Mouse (Mus musculus): ENCODE measurements around the gene Plekhg1. TPM values are rescaled to one million over a fixed set of nuclear protein-coding genes. Genes with fewer than 3 reads are reported as not detected.
A peak's percentile ranks its signal among the peaks of the same experiment; 100 is the strongest.

Plekhg1 gene
- polyA plus RNA-seq, 1 experiment from 2014 or later, result 12.7 TPM

DNA sequence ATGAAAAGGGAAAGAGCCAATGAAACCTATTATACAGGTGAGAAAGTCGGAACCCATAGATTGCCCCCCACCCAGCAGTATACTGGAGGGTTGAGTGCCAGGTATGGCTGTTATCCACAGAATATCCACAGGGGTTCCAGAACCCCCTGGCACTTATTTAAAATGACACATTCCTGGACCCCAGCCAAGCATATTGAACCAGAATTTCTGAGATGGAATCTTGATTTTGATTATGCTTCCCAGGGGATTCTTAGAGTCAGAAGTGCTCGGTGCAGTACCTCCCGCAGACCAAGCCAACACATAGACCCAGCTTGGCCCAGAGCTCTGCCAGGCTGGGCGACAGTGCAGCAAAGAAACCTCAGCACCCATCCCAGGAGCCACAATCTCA lies 236.5 kb downstream of the Plekhg1 start:
- DNase-seq (ENCODE audit: low spot score) (no peak), ATAC-seq (ENCODE audit: insufficient read depth, low FRiP score, low TSS enrichment) (no peak)
- Histone ChIP-seq H3K4me1 (ENCODE audit: control insufficient read depth, insufficient read depth, low read length) (no peaks in the 10 kb centered on the region), H3K9me3 (ENCODE audit: control insufficient read depth, low read length) (no peaks in the 10 kb centered on the region), H3K9ac (ENCODE audit: low read length) (no peak overlapping the region), H3K4me3 (ENCODE audit: low read depth, low read length) (no peak overlapping the region), H3K27ac (ENCODE audit: low read depth, low read length) (no peak overlapping the region), H3K27me3 (ENCODE audit: control insufficient read depth, insufficient read depth, low read length) (no peaks in the 10 kb centered on the region), H3K4me2 (ENCODE audit: low read depth) (no peak overlapping the region), H3K36me3 (ENCODE audit: control insufficient read depth, insufficient read depth, low read length) (peaks cover 3% of the 10 kb centered on the region; the same call in 1 of the 2 replicates)
- WGBS, result 88% methylated on average over 4 of the region's 4 CpGs

DNA sequence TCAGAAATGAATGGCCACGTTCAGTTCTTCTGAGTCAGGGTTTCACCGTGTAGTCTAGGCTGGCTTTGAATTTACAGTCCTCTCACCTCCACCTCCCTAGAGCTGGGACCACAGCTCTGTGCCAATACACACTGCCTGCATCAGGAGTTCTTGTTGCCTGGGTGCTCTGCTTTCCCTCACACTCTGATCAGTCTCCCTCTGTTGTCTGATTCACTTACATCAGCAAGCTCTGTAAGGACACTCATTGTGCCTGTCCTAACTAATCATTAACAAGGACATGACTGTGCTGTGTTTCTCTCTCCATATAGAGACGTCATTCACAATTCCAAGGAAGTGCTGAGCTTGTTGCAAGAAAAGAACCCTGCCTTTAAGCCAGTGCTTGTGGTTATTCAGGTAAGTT lies 238.2 kb downstream of the Plekhg1 start:
- no peak overlapping the region for H3K27ac ChIP-seq (ENCODE audit: low read depth, low read length)
- no peak overlapping the region for H3K9ac ChIP-seq (ENCODE audit: low read length)
- no peak overlapping the region for H3K4me2 ChIP-seq (ENCODE audit: low read depth)
- H3K4me1 ChIP-seq (ENCODE audit: control insufficient read depth, insufficient read depth, low read length), result no peaks in the 10 kb centered on the region
- WGBS, result 70% methylated on average over 3 of the region's 3 CpGs
- ATAC-seq (ENCODE audit: insufficient read depth, low FRiP score, low TSS enrichment), result no peak
- DNase-seq (ENCODE audit: low spot score), result no peak
- H3K36me3 ChIP-seq (ENCODE audit: control insufficient read depth, insufficient read depth, low read length), result peaks cover 3% of the 10 kb centered on the region; the same call in 1 of the 2 replicates
- no peak overlapping the region for H3K4me3 ChIP-seq (ENCODE audit: low read depth, low read length)
- no peaks in the 10 kb centered on the region for H3K9me3 ChIP-seq (ENCODE audit: control insufficient read depth, low read length)
- no peaks in the 10 kb centered on the region for H3K27me3 ChIP-seq (ENCODE audit: control insufficient read depth, insufficient read depth, low read length)

DNA sequence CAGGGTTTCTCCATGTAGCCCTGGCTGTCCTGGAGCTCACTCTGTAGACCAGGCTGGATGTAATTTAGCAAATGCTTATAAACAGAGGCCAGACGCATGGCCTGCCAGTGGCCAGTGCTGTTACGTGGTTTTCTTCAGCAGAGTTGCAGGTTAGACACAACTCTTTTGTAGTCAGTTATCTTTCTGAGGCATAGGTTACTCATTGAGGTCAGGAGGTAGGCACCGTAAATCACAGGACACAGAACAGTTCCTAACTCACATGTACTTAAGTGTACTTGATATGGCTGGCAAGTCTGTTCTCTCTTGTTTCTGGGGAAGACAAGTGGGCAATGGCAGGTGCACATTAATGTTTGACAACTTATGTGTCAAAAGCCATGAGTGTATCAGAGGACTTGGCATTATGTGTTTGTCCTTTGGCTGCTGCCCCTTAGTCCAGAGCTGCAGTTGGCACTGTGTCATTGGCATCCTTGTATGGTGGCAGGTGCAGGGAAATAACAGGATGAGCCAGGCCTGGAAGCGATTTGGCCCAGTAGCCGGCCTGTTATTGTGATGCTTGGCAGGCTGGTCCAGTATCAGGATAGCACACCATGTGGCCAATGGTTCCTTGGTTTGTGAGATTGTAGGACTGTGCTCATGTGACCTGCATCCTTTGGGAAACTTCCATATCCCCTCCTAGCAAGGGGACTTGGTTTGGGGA lies 238.8 kb downstream of the Plekhg1 start:
- no peaks in the 10 kb centered on the region for H3K4me1 ChIP-seq (ENCODE audit: control insufficient read depth, insufficient read depth, low read length)
- no peak overlapping the region for H3K9ac ChIP-seq (ENCODE audit: low read length)
- H3K4me3 ChIP-seq (ENCODE audit: low read depth, low read length), result no peak overlapping the region
- 96% methylated on average over 5 of the region's 5 CpGs for WGBS
- DNase-seq (ENCODE audit: low spot score), result no peak
- H3K4me2 ChIP-seq (ENCODE audit: low read depth), result no peak overlapping the region
- H3K27me3 ChIP-seq (ENCODE audit: control insufficient read depth, insufficient read depth, low read length), result no peaks in the 10 kb centered on the region
- peaks cover 3% of the 10 kb centered on the region; the same call in 1 of the 2 replicates for H3K36me3 ChIP-seq (ENCODE audit: control insufficient read depth, insufficient read depth, low read length)
- no peak for ATAC-seq (ENCODE audit: insufficient read depth, low FRiP score, low TSS enrichment)
- no peak overlapping the region for H3K27ac ChIP-seq (ENCODE audit: low read depth, low read length)
- no peaks in the 10 kb centered on the region for H3K9me3 ChIP-seq (ENCODE audit: control insufficient read depth, low read length)

DNA sequence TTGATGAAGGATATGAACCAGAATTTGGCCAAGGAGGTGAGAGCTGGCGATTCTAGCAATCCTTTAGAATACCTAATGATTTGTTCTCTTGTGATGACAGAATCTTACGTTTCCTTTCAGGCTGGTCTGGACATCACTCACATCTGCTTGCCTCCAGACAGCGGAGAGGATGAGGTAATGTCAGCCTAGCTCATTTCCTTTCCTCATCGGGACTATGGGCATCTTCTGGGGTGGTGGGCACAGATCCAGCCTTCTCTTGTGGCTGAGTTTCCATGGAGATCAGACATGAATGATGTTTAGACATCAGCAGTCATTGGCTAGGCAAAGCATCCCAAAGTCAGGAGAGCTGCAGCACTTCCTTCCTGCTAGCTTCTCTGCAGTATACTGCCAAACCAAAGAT lies 240.1 kb downstream of the Plekhg1 start:
- Histone ChIP-seq H3K27me3 (ENCODE audit: control insufficient read depth, insufficient read depth, low read length) (no peaks in the 10 kb centered on the region), H3K4me3 (ENCODE audit: low read depth, low read length) (no peak overlapping the region), H3K36me3 (ENCODE audit: control insufficient read depth, insufficient read depth, low read length) (peaks cover 3% of the 10 kb centered on the region; the same call in 1 of the 2 replicates), H3K9ac (ENCODE audit: low read length) (no peak overlapping the region), H3K4me2 (ENCODE audit: low read depth) (no peak overlapping the region), H3K9me3 (ENCODE audit: control insufficient read depth, low read length) (no peaks in the 10 kb centered on the region), H3K27ac (ENCODE audit: low read depth, low read length) (no peak overlapping the region), H3K4me1 (ENCODE audit: control insufficient read depth, insufficient read depth, low read length) (no peaks in the 10 kb centered on the region)
- ATAC-seq (ENCODE audit: insufficient read depth, low FRiP score, low TSS enrichment), result no peak
- DNase-seq (ENCODE audit: low spot score), result no peak
- 93% methylated on average over 4 of the region's 4 CpGs for WGBS

DNA sequence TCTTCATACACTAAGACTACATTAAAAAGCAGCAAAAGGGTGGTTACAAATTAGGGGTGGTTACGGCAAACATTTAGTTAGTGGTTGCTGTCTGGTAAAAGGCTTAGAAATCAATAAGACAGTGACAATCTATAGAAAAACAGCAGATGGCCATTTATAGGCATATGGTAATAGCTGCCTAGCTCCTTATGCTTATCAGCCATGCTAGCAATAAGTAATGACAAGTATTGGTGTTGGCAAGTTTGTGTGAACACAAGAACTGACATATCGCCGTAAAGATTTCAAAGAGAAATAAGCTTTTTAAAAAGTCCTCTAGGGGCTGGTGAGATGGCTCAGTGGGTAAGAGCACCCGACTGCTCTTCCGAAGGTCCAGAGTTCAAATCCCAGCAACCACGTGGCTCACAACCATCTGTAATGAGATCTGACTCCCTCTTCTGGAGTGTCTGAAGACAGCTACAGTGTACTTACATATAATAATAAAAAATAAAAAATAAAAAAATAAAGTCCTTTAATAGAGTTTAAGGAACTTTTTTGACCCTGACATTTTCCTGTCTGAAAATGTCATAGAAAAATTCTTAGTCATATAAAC lies 250.2 kb downstream of the Plekhg1 start:
- Histone ChIP-seq H3K4me2 (ENCODE audit: low read depth) (no peak overlapping the region), H3K9me3 (ENCODE audit: control insufficient read depth, low read length) (no peaks in the 10 kb centered on the region), H3K4me3 (ENCODE audit: low read depth, low read length) (no peak overlapping the region), H3K27ac (ENCODE audit: low read depth, low read length) (no peak overlapping the region), H3K36me3 (ENCODE audit: control insufficient read depth, insufficient read depth, low read length) (no peaks in the 10 kb centered on the region), H3K27me3 (ENCODE audit: control insufficient read depth, insufficient read depth, low read length) (no peaks in the 10 kb centered on the region), H3K9ac (ENCODE audit: low read length) (no peak overlapping the region), H3K4me1 (ENCODE audit: control insufficient read depth, insufficient read depth, low read length) (no peaks in the 10 kb centered on the region)
- 98% methylated on average over 6 of the region's 6 CpGs for WGBS
- DNase-seq (ENCODE audit: low spot score) (no peak), ATAC-seq (ENCODE audit: insufficient read depth, low FRiP score, low TSS enrichment) (no peak)

DNA sequence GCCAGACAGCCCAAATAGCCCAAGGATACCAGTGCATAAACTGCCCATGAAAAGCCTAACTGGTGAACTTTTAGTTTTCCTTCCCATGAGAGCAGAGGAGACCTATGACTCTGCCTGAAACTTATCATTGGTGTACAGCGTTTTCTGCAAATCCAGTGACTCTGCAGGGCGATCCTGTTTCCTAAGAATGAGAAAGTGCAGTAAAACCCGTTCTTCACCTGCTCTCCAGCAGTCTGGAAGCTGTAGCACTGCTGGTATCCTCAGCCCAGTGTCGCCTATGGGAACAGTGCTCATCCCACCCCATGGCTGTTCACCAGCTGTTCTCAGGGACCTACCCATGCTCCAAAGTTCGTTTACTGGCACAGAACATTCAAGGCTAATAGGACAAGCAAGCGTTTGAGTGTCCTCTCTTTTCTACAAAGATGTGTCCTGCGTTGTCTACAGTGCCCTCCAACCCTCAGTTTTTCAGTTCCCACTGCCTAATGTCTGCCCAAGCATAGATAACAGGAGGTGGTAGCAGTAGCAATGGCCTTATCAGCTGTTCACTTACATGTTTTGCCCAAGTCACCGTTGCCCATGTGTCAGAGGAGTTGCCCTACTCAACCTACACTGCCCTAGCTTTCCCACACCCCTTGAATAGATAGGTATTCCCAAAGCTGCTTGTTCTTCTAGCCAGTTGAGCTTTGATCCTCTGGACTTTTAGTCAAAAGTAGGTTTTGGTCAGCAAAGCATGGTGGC lies 253.4 kb downstream of the Plekhg1 start:
- Histone ChIP-seq H3K9ac (ENCODE audit: low read length) (no peak overlapping the region), H3K27me3 (ENCODE audit: control insufficient read depth, insufficient read depth, low read length) (no peaks in the 10 kb centered on the region), H3K27ac (ENCODE audit: low read depth, low read length) (no peak overlapping the region), H3K4me2 (ENCODE audit: low read depth) (no peak overlapping the region), H3K4me3 (ENCODE audit: low read depth, low read length) (no peak overlapping the region), H3K36me3 (ENCODE audit: control insufficient read depth, insufficient read depth, low read length) (no peaks in the 10 kb centered on the region), H3K9me3 (ENCODE audit: control insufficient read depth, low read length) (no peaks in the 10 kb centered on the region), H3K4me1 (ENCODE audit: control insufficient read depth, insufficient read depth, low read length) (no peaks in the 10 kb centered on the region)
- ATAC-seq (ENCODE audit: insufficient read depth, low FRiP score, low TSS enrichment), result no peak
- WGBS, result 90% methylated on average over 8 of the region's 8 CpGs
- DNase-seq (ENCODE audit: low spot score), result no peak

DNA sequence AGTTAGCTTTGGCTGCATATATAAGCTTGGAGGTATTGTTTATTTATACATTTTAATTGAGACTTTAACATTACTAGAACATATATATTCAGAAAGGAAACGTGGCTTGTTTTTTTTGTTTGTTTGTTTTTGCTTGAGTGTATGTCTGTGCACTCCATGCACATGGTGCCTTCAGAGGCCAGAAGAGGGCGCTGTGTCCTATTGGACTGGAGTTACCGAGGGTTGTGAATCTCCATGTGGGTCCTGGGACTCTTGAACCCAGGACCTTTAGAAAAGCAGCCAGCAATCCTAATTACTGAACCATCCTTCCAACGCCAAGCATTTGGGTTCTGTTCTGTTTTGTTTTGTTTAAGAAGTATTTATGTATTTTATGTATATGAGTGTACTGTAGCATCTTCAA lies 255.1 kb downstream of the Plekhg1 start:
- H3K4me1 ChIP-seq (ENCODE audit: control insufficient read depth, insufficient read depth, low read length), result no peaks in the 10 kb centered on the region
- H3K36me3 ChIP-seq (ENCODE audit: control insufficient read depth, insufficient read depth, low read length), result no peaks in the 10 kb centered on the region
- H3K27me3 ChIP-seq (ENCODE audit: control insufficient read depth, insufficient read depth, low read length), result no peaks in the 10 kb centered on the region
- DNase-seq (ENCODE audit: low spot score) (no peak), ATAC-seq (ENCODE audit: insufficient read depth, low FRiP score, low TSS enrichment) (no peak)
- no peak overlapping the region for H3K4me2 ChIP-seq (ENCODE audit: low read depth)
- H3K9me3 ChIP-seq (ENCODE audit: control insufficient read depth, low read length), result no peaks in the 10 kb centered on the region
- WGBS, result 82% methylated on average over 4 of the region's 4 CpGs
- no peak overlapping the region for H3K4me3 ChIP-seq (ENCODE audit: low read depth, low read length)
- H3K27ac ChIP-seq (ENCODE audit: low read depth, low read length), result no peak overlapping the region
- no peak overlapping the region for H3K9ac ChIP-seq (ENCODE audit: low read length)

DNA sequence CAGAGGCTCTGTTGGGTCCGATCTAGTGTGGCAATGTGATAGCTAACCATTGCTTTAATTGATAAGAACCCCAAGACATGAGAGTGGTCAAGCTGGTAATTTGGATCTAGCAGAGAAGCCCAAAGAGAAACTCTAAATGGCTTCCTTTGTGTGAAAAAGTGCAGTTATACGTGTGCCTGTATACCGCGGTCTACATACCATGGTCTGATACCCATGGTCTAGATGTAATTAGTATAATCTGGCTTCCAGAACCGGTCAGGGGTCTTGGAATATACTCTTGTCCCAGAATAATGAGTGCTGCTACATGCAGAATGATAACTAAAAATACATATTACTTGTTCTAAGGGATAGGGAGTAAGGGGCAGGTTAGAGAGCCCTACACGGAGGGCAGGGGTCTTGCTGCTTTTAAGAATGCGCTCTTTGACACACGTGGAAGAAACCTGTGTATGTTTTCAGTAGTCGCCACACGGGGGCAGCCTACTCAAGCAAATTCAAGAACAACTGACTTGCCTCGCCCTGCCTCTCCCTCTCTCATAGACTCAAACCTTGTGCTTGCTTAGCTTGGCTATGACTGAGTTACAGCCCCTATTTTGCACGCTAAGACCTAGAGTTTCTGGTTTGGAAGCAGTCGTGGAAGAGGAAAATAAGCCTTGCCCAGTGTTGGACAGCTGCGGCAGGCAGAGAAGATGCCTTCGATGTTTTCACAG lies 256.2 kb downstream of the Plekhg1 start:
- H3K4me3 ChIP-seq (ENCODE audit: low read depth, low read length), result no peak overlapping the region
- no peaks in the 10 kb centered on the region for H3K9me3 ChIP-seq (ENCODE audit: control insufficient read depth, low read length)
- no peak overlapping the region for H3K4me2 ChIP-seq (ENCODE audit: low read depth)
- no peaks in the 10 kb centered on the region for H3K27me3 ChIP-seq (ENCODE audit: control insufficient read depth, insufficient read depth, low read length)
- no peaks in the 10 kb centered on the region for H3K36me3 ChIP-seq (ENCODE audit: control insufficient read depth, insufficient read depth, low read length)
- no peak overlapping the region for H3K27ac ChIP-seq (ENCODE audit: low read depth, low read length)
- DNase-seq (ENCODE audit: low spot score), result peak; percentile 81
- WGBS, result 53% methylated on average over 15 of the region's 15 CpGs
- H3K4me1 ChIP-seq (ENCODE audit: control insufficient read depth, insufficient read depth, low read length), result no peaks in the 10 kb centered on the region
- H3K9ac ChIP-seq (ENCODE audit: low read length), result no peak overlapping the region
- peak; percentile 76 for ATAC-seq (ENCODE audit: insufficient read depth, low FRiP score, low TSS enrichment)
